Mouse (Mus musculus) bone marrow, adult 2 months (tissue): ENCODE measurements around the gene Slain1.
"Not testable (repeated sequence)": the region's sequence is repeated elsewhere in the genome, so short reads cannot be mapped to it uniquely, and the experiment has no call there.

Experiments
- CTCF ChIP-seq: fragments of 200-500 bp; IDR thresholded peaks from 2 replicates; pipeline ENCODE4 v1.5.1; 2011; ENCODE audit warnings: low read length, control low read depth; ENCODE audit not compliant: control insufficient read depth, insufficient read depth
- POLR2A ChIP-seq: fragments of 200-500 bp; IDR thresholded peaks from 2 replicates; pipeline ENCODE4 v1.6.1; 2011; ENCODE audit warnings: low read depth, mild to moderate bottlenecking, control low read depth, low read length, borderline replicate concordance; ENCODE audit not compliant: control insufficient read depth

GRCm38 (mm10) chr14:103750638-103751037 is 100.6 kb downstream of the Slain1 start:
- TF ChIP-seq POLR2A, CTCF: not testable (repeated sequence)
